Mouse (Mus musculus) retina, postnatal 1 day (tissue): ENCODE results near the gene Nol6.
A peak's percentile ranks its signal among the peaks of the same experiment; 100 is the strongest.

Source experiments
- DNase-seq: peaks from one replicate; pipeline ENCODE4 v3.0.0-alpha.2; 2012

Nol6 gene

GRCm38 (mm10) chr4:41124180-41124951 is at the start of gene Nol6:
Gene Nol6, minus strand, starts transcription at chr4:41124455.
- DNase-seq = peak; percentile 100

- no peak for DNase-seq
Observed at GRCm38 (mm10) chr4:41170970-41171369, 46.7 kb upstream of the Nol6 start.

GRCm38 (mm10) chr4:41165693-41166475 is 41.6 kb upstream of the Nol6 start:
- DNase-seq = peak; percentile 77

DNA sequence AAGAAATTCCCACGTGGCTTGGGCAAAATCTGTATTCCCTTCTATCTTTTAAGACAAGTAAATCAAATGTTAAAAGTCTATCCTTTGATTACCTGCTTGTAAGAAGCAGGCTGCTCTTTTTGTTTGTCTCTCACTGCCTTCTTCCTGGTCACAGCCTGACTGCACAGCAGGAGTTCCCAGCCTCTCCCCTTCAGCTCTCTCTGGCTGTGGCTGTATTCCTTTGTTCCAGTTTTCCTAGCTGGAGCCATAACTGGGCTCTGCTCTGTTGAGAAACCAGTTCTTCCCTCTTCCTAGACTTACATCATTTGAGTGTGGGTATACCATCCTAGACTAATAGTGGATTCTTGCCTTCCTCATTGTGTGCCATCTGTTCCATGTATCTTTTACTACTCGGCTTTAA is 40.7 kb upstream of the Nol6 start:
- no peak for DNase-seq

GRCm38 (mm10) chr4:41161232-41161631 is 37.0 kb upstream of the Nol6 start:
- no peak for DNase-seq

DNA sequence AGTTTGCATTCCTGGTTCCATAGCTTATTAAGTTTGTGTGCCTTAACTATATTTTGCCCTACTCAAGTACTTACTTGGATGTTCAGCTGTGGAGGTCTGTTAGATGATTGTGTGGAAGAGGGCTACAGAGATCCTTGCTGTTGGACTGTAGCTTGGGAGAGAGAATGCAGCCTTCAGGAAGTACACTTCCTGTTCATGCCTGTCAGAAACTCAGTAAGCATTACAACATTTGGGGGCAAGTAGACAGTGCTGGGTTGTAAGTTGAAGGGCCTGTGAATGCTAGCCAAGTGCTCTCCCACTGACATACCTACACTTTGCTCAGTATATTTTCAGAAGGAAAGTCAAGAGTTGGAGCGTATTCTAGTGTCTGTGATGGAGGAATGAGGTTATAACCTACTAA is 34.0 kb upstream of the Nol6 start:
- DNase-seq = no peak

GRCm38 (mm10) chr4:41156961-41157360 is 32.7 kb upstream of the Nol6 start:
- no peak for DNase-seq

GRCm38 (mm10) chr4:41153146-41153545 is 28.9 kb upstream of the Nol6 start:
- no peak for DNase-seq

- DNase-seq = no peak
Observed at GRCm38 (mm10) chr4:41151186-41151585, 26.9 kb upstream of the Nol6 start.

- no peak for DNase-seq
Observed at GRCm38 (mm10) chr4:41149891-41150290, 25.6 kb upstream of the Nol6 start.

- no peak for DNase-seq
Observed at GRCm38 (mm10) chr4:41142601-41143000, 18.3 kb upstream of the Nol6 start.

- DNase-seq = no peak
Observed at GRCm38 (mm10) chr4:41140174-41140875, 16.1 kb upstream of the Nol6 start.

DNA sequence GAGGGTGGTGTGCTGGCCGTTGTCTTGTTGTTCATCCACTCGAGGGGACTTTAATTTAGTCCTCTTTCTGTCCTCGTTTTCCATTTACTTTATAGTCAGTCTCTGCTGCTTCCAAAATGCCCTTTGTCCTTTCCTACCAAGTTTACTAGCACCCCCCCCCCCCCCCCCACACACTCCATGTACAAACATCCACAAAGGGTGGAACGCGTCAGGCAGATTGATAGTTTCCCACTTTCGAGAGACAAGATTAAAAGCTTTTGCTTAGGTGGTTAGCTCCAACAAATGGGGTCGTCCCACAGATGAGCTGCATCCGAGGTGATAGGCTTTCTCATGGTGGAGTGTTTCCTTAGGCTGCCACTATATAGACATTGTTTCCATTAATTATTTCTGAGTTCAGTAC is 12.6 kb upstream of the Nol6 start:
- peak; percentile 14 for DNase-seq

DNA sequence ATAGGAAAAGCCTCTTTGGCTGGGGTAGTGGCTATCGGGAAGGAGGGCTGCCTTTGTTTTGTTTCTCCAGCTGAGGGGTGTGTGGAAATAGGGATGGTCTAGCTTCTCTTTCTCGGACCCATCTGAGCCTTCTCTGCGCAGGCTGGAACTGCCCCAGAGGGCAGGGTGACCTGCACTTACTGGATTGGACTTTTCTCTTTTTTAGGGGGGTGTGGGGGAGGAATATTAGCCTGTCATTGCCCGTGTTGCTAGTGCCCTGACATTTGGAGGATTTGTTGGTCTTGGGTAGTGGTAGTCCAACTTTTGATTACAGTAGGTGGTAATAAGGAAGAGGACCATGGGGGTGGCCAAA is 12.2 kb upstream of the Nol6 start:
- DNase-seq = no peak

GRCm38 (mm10) chr4:41135711-41136453 is 11.6 kb upstream of the Nol6 start, which contains the start of gene Ube2r2:
Gene Ube2r2, plus strand, starts transcription at chr4:41135743.
- DNase-seq = peak; percentile 85

GRCm38 (mm10) chr4:41134935-41135710 is 10.9 kb upstream of the Nol6 start:
- DNase-seq = peak; percentile 94

- DNase-seq = no peak
Observed at GRCm38 (mm10) chr4:41133529-41134291, 9.5 kb upstream of the Nol6 start.

GRCm38 (mm10) chr4:41132471-41132870 is 8.2 kb upstream of the Nol6 start:
- DNase-seq = no peak

GRCm38 (mm10) chr4:41129836-41130235 is 5.6 kb upstream of the Nol6 start:
- DNase-seq = no peak

- peak; percentile 76 for DNase-seq
Observed at GRCm38 (mm10) chr4:41129406-41129805, 5.2 kb upstream of the Nol6 start.

DNA sequence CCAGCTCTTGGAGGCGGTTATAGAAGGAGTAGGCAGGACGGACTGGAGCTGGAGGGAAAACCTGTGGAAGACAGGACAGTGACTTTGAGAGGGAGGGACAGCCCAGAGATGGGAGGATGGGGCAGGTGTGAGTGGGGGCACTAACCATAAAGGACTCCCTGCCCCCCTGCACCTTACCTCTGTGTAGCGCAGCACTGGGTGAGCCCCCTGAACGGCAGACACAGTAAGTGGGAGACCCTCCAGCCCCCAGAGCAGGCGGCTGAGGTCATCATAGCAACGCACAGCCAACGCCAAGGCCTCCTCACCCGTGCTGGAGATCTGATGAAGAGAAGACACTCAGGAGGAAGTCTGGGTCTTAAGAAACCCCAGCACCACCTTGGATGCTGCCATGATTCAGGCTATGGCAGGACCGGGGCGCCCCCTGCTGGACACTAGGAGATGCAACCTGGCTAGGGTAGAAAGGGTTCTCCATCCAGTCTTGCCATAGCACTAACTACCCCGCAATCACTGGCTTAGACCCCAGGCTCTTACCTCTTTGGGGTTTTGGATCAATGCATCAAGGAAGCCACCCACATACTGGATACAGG is 5.5 kb downstream of the Nol6 start:
- DNase-seq = peak; percentile 66
